Mouse (Mus musculus): ENCODE measurements around the gene Phxr2. TPM values are rescaled to one million over a fixed set of nuclear protein-coding genes. Genes with fewer than 3 reads are reported as not detected.

Phxr2 gene
- polyA plus RNA-seq, 1 experiment from 2014 or later = 0.14 TPM

DNA sequence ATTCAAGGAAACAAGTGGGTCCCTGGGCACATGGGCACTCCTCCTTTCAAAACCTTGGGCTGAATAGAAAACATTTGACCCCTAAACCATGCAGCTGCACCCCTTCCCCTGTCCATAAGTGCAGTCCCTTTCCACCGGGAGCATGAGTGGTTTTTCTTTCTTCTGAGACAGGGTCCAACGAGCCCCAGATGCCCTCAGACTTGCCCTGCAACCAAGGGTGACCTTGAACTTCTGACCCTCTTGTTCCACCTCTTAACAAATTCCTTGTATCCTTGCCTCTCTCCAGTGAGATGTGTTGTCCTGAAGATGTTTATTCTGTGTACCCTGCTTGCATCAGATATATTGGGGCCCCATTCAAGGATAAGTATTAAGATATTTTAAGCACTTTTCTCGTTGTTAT is 12.6 kb downstream of the Phxr2 start:
- WGBS = 69% methylated on average over 3 of the region's 3 CpGs
- peaks cover 3% of the 10 kb centered on the region; the same call in 1 of the 2 replicates for H3K9me3 ChIP-seq (ENCODE audit: control insufficient read depth, low read length)
- no peak for ATAC-seq (replicated peaks; ENCODE audit: low FRiP score)
- no peak for DNase-seq (ENCODE audit: low spot score)
- peaks cover 6% of the 10 kb centered on the region for H3K4me1 ChIP-seq (replicated peaks; ENCODE audit: control insufficient read depth, insufficient read depth, low read length)
- H3K27ac ChIP-seq (ENCODE audit: low read depth, low read length) = no peak overlapping the region
- no peak overlapping the region for H3K9ac ChIP-seq (ENCODE audit: low read depth, low read length)
- H3K4me2 ChIP-seq = no peak overlapping the region
- no peak overlapping the region for H3K4me3 ChIP-seq (ENCODE audit: low read depth, low read length)
- no peaks in the 10 kb centered on the region for H3K27me3 ChIP-seq (replicated peaks; ENCODE audit: control insufficient read depth, insufficient read depth, low read length)
- peaks cover 7% of the 10 kb centered on the region; the same call in 1 of the 2 replicates for H3K36me3 ChIP-seq (ENCODE audit: control insufficient read depth, insufficient read depth, low read length)

- Histone ChIP-seq H3K4me1 (replicated peaks; ENCODE audit: control insufficient read depth, insufficient read depth, low read length) (no peaks in the 10 kb centered on the region; the same call in 1 of the 2 replicates), H3K4me3 (ENCODE audit: low read depth, low read length) (peak overlapping the region; percentile 92), H3K9ac (ENCODE audit: low read depth, low read length) (peak overlapping the region; percentile 89), H3K4me2 (peak overlapping the region; percentile 95), H3K27me3 (replicated peaks; ENCODE audit: control insufficient read depth, insufficient read depth, low read length) (no peaks in the 10 kb centered on the region), H3K27ac (ENCODE audit: low read depth, low read length) (no peak overlapping the region), H3K36me3 (ENCODE audit: control insufficient read depth, insufficient read depth, low read length) (peaks cover 7% of the 10 kb centered on the region; the same call in 1 of the 2 replicates), H3K9me3 (ENCODE audit: control insufficient read depth, low read length) (peaks cover 3% of the 10 kb centered on the region; the same call in 1 of the 2 replicates)
- ATAC-seq (replicated peaks; ENCODE audit: low FRiP score) (no peak), DNase-seq (ENCODE audit: low spot score) (peak; percentile 50)
- 40% methylated on average over 12 of the region's 12 CpGs for WGBS
These were observed 17.6 kb downstream of the Phxr2 start for GRCm38 (mm10) chr10:99108431-99108982.

- no peaks in the 10 kb centered on the region for H3K27me3 ChIP-seq (replicated peaks; ENCODE audit: control insufficient read depth, insufficient read depth, low read length)
- H3K4me2 ChIP-seq = peak within 1 kb of the TSS; percentile 95
- peaks cover 10% of the 10 kb centered on the region for H3K36me3 ChIP-seq (ENCODE audit: control insufficient read depth, insufficient read depth, low read length)
- DNase-seq (ENCODE audit: low spot score) = peak; percentile 79
- peak; percentile 85 for ATAC-seq (replicated peaks; ENCODE audit: low FRiP score)
- H3K9ac ChIP-seq (ENCODE audit: low read depth, low read length) = peak within 1 kb of the TSS; percentile 89
- peaks cover 3% of the 10 kb centered on the region; the same call in 1 of the 2 replicates for H3K9me3 ChIP-seq (ENCODE audit: control insufficient read depth, low read length)
- H3K27ac ChIP-seq (ENCODE audit: low read depth, low read length) = peak within 1 kb of the TSS; percentile 78
- no peaks in the 10 kb centered on the region; the same call in 1 of the 2 replicates for H3K4me1 ChIP-seq (replicated peaks; ENCODE audit: control insufficient read depth, insufficient read depth, low read length)
- H3K4me3 ChIP-seq (ENCODE audit: low read depth, low read length) = peak within 1 kb of the TSS; percentile 92
- WGBS = 1% methylated on average over 22 of the region's 22 CpGs
These were observed 18.2 kb downstream of the Phxr2 start, which contains the start of gene Galnt4 for GRCm38 (mm10) chr10:99107964-99108363. Gene Galnt4, plus strand, starts transcription at chr10:99108159.

GRCm38 (mm10) chr10:99106703-99107631 is 19.2 kb downstream of the Phxr2 start, which contains the start of gene Poc1b:
Gene Poc1b, plus strand, starts transcription at chr10:99107036.
- H3K4me2 ChIP-seq = peak within 1 kb of the TSS; percentile 95
- H3K9me3 ChIP-seq (ENCODE audit: control insufficient read depth, low read length) = peaks cover 3% of the 10 kb centered on the region; the same call in 1 of the 2 replicates
- H3K4me1 ChIP-seq (replicated peaks; ENCODE audit: control insufficient read depth, insufficient read depth, low read length) = no peaks in the 10 kb centered on the region; the same call in 1 of the 2 replicates
- H3K9ac ChIP-seq (ENCODE audit: low read depth, low read length) = peak within 1 kb of the TSS; percentile 89
- DNase-seq (ENCODE audit: low spot score) = peak; percentile 91
- H3K4me3 ChIP-seq (ENCODE audit: low read depth, low read length) = peak within 1 kb of the TSS; percentile 92
- ATAC-seq (replicated peaks; ENCODE audit: low FRiP score) = peak; percentile 92
- peaks cover 10% of the 10 kb centered on the region for H3K36me3 ChIP-seq (ENCODE audit: control insufficient read depth, insufficient read depth, low read length)
- no peaks in the 10 kb centered on the region for H3K27me3 ChIP-seq (replicated peaks; ENCODE audit: control insufficient read depth, insufficient read depth, low read length)
- peak within 1 kb of the TSS; percentile 78 for H3K27ac ChIP-seq (ENCODE audit: low read depth, low read length)
- under 1% methylated on average over 103 of the region's 106 CpGs for WGBS

- Histone ChIP-seq H3K9ac (ENCODE audit: low read depth, low read length) (peak overlapping the region; percentile 89), H3K4me2 (peak overlapping the region; percentile 95), H3K4me1 (replicated peaks; ENCODE audit: control insufficient read depth, insufficient read depth, low read length) (no peaks in the 10 kb centered on the region; the same call in 1 of the 2 replicates), H3K36me3 (ENCODE audit: control insufficient read depth, insufficient read depth, low read length) (peaks cover 10% of the 10 kb centered on the region), H3K9me3 (ENCODE audit: control insufficient read depth, low read length) (peaks cover 3% of the 10 kb centered on the region; the same call in 1 of the 2 replicates), H3K27ac (ENCODE audit: low read depth, low read length) (peak overlapping the region; percentile 78), H3K4me3 (ENCODE audit: low read depth, low read length) (peak overlapping the region; percentile 92), H3K27me3 (replicated peaks; ENCODE audit: control insufficient read depth, insufficient read depth, low read length) (no peaks in the 10 kb centered on the region)
- DNase-seq (ENCODE audit: low spot score) (no peak), ATAC-seq (replicated peaks; ENCODE audit: low FRiP score) (no peak)
- 42% methylated on average over 8 of the region's 8 CpGs for WGBS
These were observed 19.8 kb downstream of the Phxr2 start for GRCm38 (mm10) chr10:99106311-99106702.

DNA sequence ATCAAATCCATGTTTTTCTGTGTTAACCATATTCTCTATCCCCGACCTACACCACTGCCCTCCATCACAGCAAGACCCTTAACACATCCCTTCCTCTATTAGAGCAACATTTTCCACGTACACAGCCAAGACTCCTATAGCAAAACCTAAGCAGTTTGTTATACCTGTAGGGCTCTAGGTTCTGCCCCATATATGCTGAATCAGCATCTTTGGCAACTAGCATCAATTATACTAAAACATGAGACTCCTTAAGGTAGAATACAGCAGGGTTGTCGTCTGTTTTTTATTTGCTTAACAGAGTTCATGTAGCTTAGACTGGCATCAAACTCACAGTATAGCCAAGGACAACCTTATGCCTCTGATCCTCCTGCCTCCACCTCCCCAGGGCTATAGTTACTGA is 20.6 kb downstream of the Phxr2 start:
- Histone ChIP-seq H3K36me3 (ENCODE audit: control insufficient read depth, insufficient read depth, low read length) (peaks cover 10% of the 10 kb centered on the region), H3K4me1 (replicated peaks; ENCODE audit: control insufficient read depth, insufficient read depth, low read length) (no peaks in the 10 kb centered on the region; the same call in 1 of the 2 replicates), H3K4me3 (ENCODE audit: low read depth, low read length) (no peak overlapping the region), H3K27me3 (replicated peaks; ENCODE audit: control insufficient read depth, insufficient read depth, low read length) (no peaks in the 10 kb centered on the region), H3K4me2 (no peak overlapping the region), H3K27ac (ENCODE audit: low read depth, low read length) (no peak overlapping the region), H3K9ac (ENCODE audit: low read depth, low read length) (no peak overlapping the region), H3K9me3 (ENCODE audit: control insufficient read depth, low read length) (peaks cover 3% of the 10 kb centered on the region; the same call in 1 of the 2 replicates)
- no peak for ATAC-seq (replicated peaks; ENCODE audit: low FRiP score)
- DNase-seq (ENCODE audit: low spot score) = no peak
- 84% methylated on average over 3 of the region's 3 CpGs for WGBS

DNA sequence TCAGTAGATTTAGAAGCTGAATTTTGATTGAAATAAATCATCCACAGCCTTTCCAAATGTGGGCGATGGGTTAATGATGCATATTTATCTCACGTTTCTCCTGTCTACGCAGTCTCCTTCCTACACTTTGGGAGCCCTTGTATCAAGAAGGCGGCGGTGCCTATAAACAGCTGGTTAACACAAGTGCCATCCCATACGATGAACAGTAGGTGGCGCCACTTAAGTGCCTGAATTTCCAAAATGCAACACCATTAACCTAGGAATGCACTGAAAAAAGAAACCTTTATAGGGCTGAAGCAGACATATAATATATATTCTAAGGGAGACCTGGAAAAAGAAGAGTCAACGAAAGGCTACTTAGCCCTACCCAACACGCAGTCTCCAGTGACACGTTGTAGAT is 28.8 kb downstream of the Phxr2 start:
- H3K4me1 ChIP-seq (replicated peaks; ENCODE audit: control insufficient read depth, insufficient read depth, low read length) = no peaks in the 10 kb centered on the region
- no peak for ATAC-seq (replicated peaks; ENCODE audit: low FRiP score)

GRCm38 (mm10) chr10:99095114-99095513 is 31.0 kb downstream of the Phxr2 start:
- WGBS = 81% methylated on average over 2 of the region's 2 CpGs
- Histone ChIP-seq H3K4me1 (replicated peaks; ENCODE audit: control insufficient read depth, insufficient read depth, low read length) (no peaks in the 10 kb centered on the region), H3K36me3 (ENCODE audit: control insufficient read depth, insufficient read depth, low read length) (no peaks in the 10 kb centered on the region), H3K4me2 (no peak overlapping the region), H3K9me3 (ENCODE audit: control insufficient read depth, low read length) (no peaks in the 10 kb centered on the region), H3K27me3 (replicated peaks; ENCODE audit: control insufficient read depth, insufficient read depth, low read length) (no peaks in the 10 kb centered on the region), H3K9ac (ENCODE audit: low read depth, low read length) (no peak overlapping the region), H3K27ac (ENCODE audit: low read depth, low read length) (no peak overlapping the region), H3K4me3 (ENCODE audit: low read depth, low read length) (no peak overlapping the region)
- no peak for DNase-seq (ENCODE audit: low spot score)
- ATAC-seq (replicated peaks; ENCODE audit: low FRiP score) = no peak

More for the DNA sequence above, 28.8 kb downstream of the Phxr2 start:
- H3K27ac ChIP-seq (ENCODE audit: low read depth, low read length) = no peak overlapping the region
- DNase-seq (ENCODE audit: low spot score) = no peak
- no peaks in the 10 kb centered on the region for H3K9me3 ChIP-seq (ENCODE audit: control insufficient read depth, low read length)
- WGBS = 70% methylated on average over 10 of the region's 10 CpGs
- H3K27me3 ChIP-seq (replicated peaks; ENCODE audit: control insufficient read depth, insufficient read depth, low read length) = no peaks in the 10 kb centered on the region
- H3K36me3 ChIP-seq (ENCODE audit: control insufficient read depth, insufficient read depth, low read length) = no peaks in the 10 kb centered on the region
- H3K4me2 ChIP-seq = no peak overlapping the region
- H3K9ac ChIP-seq (ENCODE audit: low read depth, low read length) = no peak overlapping the region
- H3K4me3 ChIP-seq (ENCODE audit: low read depth, low read length) = no peak overlapping the region
